Mouse (Mus musculus): Measurements from ENCODE around the gene Stra6.

DNA sequence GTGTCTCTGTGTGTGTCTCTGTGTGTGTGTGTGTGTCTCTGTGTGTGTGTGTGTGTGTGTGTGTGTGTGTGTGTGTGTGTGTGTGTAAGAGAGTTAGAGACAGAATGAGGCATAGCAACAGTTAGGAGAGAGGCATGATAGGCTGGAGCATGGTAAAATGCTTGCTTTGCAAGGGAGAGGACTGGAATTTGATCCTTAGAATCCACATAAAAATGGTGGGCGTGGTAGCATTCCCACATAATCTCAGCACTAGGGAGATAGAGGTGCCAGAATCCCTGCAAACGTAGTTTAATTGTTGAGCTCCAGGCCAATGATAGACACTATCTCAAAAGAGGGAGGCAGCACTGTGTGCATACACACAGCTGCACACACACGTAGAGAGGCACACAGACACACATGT is 61.5 kb downstream of the Stra6 start:
- TF ChIP-seq CTCF (IDR thresholded peaks at IDR 0.05; ENCODE audit: control insufficient read depth, insufficient read depth, low read length) (no peak), POLR2A (IDR thresholded peaks at IDR 0.05; ENCODE audit: borderline replicate concordance, control insufficient read depth, low read depth, low read length) (no peak)

All from bone marrow, adult 2 months (tissue).